Mouse (Mus musculus): ENCODE measurements around the gene Eif3l.

DNA sequence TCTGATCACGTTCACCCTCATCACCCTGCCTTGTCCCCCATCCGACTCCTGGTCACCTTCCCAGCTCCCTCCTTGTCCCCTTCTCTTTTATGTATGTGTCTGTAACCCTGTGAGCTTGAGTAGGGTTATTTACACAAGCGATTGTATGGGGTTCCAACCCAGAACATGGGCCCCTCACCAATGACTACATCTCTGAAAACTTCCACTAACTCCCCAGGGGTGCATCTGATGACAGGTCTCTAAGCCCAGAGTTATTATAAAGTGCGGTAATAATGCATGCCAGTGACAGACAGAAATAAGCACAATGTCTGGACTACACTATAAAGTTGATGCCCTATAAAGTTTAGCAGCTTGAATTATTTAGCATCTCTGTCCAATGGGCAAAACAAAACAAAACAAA, 25.4 kb downstream of the Eif3l start:
- TF ChIP-seq POLR2A (IDR thresholded peaks at IDR 0.05; ENCODE audit: low read depth, low read length) (no peak), CTCF (conservative IDR thresholded peaks at IDR 0.05; ENCODE audit: insufficient read depth, insufficient read length, low read depth, low read length) (no peak)

All from kidney, adult 2 months (tissue).